Mouse (Mus musculus) layer of hippocampus, postnatal 14 days (tissue): ENCODE measurements around the gene Ift52. TPM values are rescaled to one million over a fixed set of nuclear protein-coding genes. Genes with fewer than 3 reads are reported as not detected.

Source experiments
- DNase-seq, 2 experiments: peaks; one replicate each; pipeline ENCODE4 v3.0.0; 2021 to 2022; ENCODE audit warnings: low spot score in 2 of 2, mixed read lengths in 1 of 2
- microRNA-seq, 2 experiments: library from miRNA; unstranded; fragments of <30 nt; microRNA quantifications; one replicate each; pipeline ENCODE4 v1.2.0; 2021
- total RNA-seq, 2 experiments: library from RNA; stranded (reverse); gene quantifications; 2 replicates each; pipeline ENCODE4 v1.2.3; 2021

Gene Ift52
- total RNA-seq, 2 experiments from 2014 or later = 26.4 to 27.0 TPM

- DNase-seq = no peak
Observed at GRCm38 (mm10) chr2:163073023-163073757, 56.0 kb downstream of the Ift52 start.

DNA sequence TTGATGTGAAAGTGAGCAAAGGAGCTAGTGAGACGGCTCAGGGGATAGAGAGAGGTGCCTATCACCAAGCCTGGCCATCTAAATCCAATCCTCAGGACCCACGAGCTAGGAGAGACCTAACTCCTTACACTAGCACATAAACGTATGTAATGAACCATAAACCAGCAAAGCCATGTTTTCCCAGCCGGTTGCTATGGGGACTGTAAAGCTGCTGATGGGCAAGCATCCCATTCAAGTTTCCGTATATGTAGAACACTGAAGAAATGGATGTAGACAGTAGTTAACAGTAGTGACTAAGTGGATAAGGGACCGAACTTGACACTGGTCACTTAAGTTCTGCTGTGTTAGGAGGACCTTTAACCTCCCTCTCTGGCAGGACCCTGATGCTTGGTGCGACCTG lies 56.9 kb downstream of the Ift52 start:
- no peak for DNase-seq

GRCm38 (mm10) chr2:163074808-163075207 lies 57.7 kb downstream of the Ift52 start:
- DNase-seq = no peak

GRCm38 (mm10) chr2:163075234-163075633 lies 58.1 kb downstream of the Ift52 start:
- no peak for DNase-seq

- no peak for DNase-seq
Observed at GRCm38 (mm10) chr2:163079041-163079440, 61.9 kb downstream of the Ift52 start.

DNA sequence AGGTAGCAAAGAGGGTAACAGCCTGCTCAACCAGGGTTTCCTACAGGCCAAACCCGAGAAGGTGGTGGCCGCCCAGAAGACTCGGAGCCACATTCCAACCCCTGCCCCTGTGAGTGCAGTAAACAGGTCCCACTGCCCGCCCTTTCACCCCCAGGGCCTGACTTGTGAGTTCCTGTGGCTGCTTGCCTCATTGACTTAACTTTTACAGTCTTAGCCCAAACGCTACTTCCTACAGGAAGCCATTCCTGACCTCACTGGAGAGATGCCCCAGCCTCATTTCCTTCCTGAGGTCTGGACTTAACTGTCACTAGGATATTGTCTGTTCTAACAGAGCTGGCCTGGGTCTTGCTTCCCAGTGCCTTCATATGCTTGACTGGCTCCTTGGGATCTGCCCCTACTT lies 65.4 kb downstream of the Ift52 start:
- no peak for DNase-seq

DNA sequence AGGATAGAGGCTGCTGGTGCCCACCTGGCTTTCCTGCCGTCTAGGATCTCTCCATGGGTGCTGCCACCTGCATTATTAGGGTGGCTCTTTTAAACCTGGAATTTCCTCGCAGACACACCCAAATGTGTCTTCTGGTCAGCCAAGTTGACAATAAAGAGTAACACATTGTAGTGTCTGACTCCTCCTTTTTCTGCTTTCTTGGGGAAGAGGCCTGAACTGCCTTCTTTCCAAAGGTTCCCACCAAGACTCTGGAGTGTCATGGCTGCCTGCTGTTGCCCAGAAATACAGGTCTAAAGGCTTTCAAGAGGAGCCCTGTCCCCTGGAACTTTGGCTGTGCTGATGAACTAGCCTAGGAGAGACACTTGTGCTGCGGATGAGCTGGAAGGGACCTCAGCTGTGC lies 67.4 kb downstream of the Ift52 start:
- no peak for DNase-seq

DNA sequence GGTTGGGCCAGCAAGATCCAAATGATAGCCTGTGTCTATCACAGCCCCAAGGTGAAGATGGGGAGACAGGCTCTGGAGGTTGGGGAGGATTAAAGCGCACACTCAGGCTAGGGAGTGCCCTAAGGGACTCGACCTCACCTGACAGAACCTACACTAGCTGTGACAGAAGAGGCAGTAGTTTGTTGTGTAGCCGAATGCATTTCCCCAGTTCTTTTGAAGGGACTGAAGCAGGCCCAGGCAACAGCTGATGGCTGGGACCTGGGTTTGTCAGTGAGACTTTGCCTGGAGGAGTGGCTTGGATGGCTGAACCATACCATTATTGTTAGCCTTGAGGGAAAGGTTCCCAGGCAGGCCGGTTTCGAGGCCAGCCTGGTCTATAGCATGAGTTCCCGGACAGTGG lies 67.9 kb downstream of the Ift52 start:
- DNase-seq = no peak

- DNase-seq = no peak
Observed at GRCm38 (mm10) chr2:163086561-163086960, 69.4 kb downstream of the Ift52 start.

DNA sequence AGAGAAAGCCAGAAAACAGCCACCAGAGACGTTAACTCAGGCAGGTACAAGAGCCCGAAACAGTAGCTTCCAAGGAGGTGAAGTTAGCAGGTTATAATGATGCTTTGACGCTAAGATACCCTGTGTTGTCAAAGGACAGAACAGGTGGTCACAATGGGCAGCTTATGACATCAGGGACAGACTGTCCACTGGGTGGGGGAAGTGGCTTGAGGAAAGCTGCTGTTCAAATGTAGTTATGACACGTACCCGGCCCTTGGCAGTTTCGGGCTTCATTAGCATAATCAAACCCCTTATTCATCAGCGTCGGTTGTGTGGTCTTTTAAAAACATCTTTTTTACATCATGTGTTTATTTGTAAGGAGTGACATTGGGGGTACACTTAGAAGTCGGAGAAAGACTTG lies 70.6 kb downstream of the Ift52 start, which contains the start of gene Gtsf1l:
TSS of gene Gtsf1l (minus strand) at position 128 of the 400 bp plus-strand sequence.
- no peak for DNase-seq

- DNase-seq = no peak
Observed at GRCm38 (mm10) chr2:163089475-163090123, 72.4 kb downstream of the Ift52 start.

DNA sequence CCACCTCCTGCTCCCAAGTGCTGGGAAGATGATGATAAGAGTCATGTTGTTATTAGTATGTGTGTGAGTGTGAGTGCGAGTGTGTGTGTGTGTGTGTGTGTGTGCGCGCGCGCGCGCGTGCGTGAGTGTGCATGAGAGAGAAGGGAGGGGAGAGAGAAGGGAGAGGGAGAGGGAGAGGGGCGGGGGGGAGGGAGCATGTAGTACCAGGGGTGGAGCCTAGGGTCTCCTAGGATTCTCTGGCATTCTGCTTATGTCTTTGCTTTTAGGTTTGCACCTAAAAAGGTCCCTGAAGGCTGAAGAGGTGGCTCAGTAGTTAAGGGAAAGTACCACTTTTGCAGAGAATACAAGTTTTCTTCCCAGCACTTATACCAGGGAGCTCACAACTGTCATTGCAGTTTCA lies 77.8 kb downstream of the Ift52 start:
- DNase-seq = no peak

Small RNA genes lying within 50 kb of the gene (microRNA-seq; reads per million reads assigned to microRNA genes)
- gene Gm22174 = 0 reads per million in 2 experiments
- gene Mir7003 = 0 reads per million in 2 experiments

Other genes starting within 250 kb of the Ift52 start
- gene Srsf6, start 85.8 kb upstream of the Ift52 start, total RNA-seq = 100 to 1,000 TPM; 116 to 118 TPM
- 10 to 100 TPM; 18.8 to 23.3 TPM for gene L3mbtl1, start 73.9 kb upstream of the Ift52 start, total RNA-seq
- 1 to 10 TPM; 1.8 to 1.9 TPM for gene Sgk2, start 30.0 kb upstream of the Ift52 start, total RNA-seq
- gene Mybl2, start 37.3 kb downstream of the Ift52 start, total RNA-seq = 1 to 10 TPM; 2.2 to 2.5 TPM
- gene Gtsf1l, start 70.5 kb downstream of the Ift52 start, total RNA-seq = not detected
- 10 to 100 TPM; 19.1 to 21.1 TPM for gene Tox2, start 185.8 kb downstream of the Ift52 start, total RNA-seq